Mouse (Mus musculus) kidney, adult 9 months (tissue): Measurements from ENCODE around the gene Tmc6.

Source experiments
- DNase-seq: peaks from one replicate; pipeline ENCODE4 v3.0.0; 2022

Gene Tmc6

DNA sequence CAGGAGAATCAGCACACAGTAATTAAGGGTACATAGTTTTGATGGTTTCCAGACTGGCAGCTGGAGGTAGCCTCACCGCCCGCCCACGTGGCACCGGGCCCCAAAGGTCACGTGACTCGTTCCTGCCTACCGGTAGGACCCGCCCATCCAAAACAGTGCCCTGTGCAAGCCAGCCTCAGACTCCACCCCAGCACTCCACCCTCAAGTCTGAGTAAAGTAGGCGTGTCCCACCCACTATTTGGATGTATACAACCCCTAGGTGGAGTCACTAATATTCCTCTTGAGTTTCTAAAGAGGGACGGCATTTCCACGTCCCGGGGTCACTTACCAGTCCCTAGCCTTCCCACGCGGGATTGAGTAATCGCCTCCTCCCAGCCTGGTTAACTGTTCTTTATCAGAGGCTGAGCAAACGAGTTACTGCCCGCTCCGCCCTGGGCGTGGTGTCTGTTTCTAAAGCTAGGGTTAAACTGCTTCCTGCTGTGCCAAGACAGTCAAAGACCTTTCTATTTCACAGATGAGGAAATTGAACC is 1.4 kb downstream of the Tmc6 start:
- DNase-seq: peak; percentile 97

GRCm38 (mm10) chr11:117780199-117780515 is 1.8 kb downstream of the Tmc6 start:
- no peak for DNase-seq

DNA sequence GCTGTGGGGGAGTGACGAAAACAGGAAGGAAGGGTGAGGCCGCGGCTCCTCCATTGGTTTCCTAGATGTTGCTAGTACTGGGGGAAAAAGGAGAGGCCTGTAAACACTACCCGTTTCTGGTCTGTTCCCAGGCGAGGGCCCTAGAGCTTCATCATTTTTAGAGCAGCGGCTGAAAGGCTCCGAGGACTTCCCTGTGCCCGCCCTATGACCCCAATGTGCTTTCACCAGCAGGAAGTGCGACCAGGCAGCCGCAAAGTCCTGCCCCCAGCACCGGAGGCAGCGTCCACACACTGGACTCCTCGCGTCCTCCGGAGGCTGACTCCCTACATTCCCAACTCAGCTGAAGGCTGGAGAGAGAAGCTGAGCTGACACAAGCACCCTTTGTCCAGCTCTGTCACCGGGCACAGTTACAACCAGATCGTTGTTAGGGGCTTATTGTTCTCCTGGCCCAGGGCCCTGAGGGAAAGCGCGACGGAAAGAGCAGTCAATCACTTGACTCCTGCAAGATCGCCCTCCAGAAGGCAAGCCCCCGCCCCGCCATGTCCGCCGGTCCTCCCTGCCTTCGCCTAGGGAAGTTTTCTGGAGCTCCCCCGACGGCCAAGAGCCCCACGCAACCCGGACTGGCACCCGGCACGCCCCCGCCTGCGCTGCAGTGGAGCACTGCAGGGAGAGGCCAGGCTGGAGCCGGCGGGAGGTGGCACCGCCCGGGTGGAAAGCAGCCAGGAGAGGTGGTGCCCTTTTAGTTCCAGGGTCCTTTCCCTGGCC is 2.4 kb downstream of the Tmc6 start:
- DNase-seq: peak; percentile 91

DNA sequence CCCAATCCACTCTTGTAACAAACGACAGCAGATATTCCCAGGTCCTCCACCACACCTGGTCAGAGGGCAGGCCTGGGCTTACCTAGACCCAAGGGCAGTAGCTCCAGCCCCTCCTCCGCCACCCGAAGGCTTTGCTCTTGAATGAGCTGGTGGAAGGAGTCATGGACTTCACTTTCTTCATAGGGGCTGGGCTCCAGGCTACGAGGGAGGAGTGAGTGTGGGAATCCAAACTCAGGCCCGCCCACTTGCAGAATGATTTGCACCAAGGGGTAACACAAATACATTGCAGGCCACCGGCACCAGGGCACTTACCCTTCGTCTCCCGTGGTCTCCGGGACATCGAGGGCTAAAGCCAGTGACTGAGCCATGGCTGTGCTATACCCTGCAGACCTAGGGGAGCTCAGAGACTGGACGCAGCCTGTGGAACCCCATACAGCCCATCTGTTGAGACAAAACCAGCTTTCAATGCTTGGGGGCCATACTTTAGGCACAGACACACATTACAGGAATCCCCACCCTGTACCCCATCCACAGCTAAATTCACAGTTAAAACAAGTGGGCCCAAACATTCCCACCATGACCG is 3.1 kb downstream of the Tmc6 start:
- peak; percentile 65 for DNase-seq

DNA sequence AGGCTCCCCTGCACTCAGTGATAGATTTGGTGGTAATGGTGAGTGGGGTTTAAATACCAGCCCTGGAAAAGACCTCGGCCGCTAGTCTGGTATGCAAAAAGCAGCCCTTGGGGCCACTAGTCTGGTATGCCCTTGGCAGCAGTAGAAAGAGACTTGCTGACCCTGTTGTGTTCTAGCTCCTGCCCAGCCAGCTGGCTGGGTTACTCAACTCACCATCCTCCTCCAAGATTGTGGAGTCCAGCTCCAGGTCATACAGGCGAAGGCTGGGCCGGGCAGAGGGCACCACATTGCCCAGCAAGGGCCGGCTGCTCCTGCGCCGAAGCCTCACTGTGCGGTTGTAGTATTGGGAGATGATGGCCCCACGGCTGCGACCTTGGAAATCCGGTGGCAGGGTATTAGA is 4.0 kb downstream of the Tmc6 start:
- peak; percentile 81 for DNase-seq

GRCm38 (mm10) chr11:117777111-117777510 is 4.9 kb downstream of the Tmc6 start:
- no peak for DNase-seq

DNA sequence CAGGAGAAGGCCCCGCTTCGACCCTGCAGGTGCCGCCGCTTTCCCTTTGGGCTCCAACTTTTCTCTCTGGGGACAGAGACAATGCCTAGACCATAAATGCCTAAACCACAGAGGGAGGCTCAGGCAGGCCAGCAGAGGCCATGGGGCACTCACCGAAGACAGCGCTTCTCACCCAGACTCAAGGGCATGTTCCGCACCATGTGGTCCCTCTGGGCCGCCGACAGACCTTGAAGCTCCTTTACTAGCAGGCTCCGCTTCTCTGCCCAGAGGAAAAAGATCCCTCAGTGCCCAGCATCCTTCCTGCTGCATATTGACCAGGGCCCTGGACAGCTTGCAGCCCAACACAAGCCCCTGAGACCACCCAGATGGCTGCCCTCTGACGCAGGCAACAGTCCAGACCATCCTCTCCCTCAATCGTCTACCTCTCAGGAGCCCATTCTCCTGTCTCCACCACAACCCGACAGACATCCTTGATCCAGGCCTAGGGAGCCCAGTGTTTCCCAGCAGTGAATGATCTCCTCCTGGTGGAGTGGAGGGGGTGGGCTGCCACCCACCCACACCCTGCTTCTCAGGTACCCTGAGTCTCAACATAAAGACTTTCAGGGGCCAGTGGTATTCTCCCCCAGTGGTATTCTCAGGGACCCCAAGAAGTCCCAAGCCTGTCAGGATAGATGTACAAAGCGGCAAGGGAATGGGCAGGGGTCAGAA is 5.8 kb downstream of the Tmc6 start:
- no peak for DNase-seq

DNA sequence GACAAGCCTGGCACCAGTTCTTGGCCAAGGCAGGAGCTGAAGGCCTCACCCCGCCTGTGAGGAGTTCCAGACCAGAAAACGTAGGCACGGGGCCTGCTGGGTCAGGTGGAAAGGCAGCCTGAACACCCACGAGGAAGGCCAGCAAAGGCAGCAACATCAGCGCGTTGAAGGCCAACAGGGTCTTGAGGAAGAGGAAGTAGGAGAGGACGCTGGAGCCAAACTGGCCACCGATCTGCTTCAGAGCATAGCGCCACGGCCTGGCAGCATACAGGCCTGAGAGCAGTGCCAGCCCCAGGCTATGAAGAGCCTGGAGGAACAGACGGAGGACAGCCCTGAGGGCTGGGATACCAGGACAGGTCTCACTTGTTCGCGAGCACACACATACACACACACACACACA is 6.5 kb downstream of the Tmc6 start:
- DNase-seq: no peak

DNA sequence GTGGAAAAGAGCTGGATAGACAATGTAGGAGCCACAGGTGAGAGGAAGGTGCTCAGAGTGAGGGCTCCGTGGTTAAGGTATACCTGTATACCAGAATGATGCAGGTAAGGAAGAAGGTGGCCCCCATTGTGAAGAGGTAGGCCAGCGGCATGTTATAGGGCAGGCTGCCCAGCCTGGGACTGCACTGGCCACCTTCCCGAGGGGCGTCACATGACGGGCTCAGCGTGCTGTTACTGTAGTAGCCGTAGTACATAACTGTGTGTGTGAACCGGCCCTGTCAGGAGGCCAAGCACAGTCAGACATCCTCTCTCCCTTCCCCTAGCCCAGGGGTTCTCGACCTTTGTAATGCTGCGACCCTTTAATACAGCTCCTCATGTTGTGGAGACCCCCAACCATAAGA is 7.1 kb downstream of the Tmc6 start:
- no peak for DNase-seq

GRCm38 (mm10) chr11:117772352-117772751 is 9.6 kb downstream of the Tmc6 start:
- no peak for DNase-seq

- no peak for DNase-seq
Measured at GRCm38 (mm10) chr11:117770407-117770806, 11.6 kb downstream of the Tmc6 start.

- no peak for DNase-seq
Measured at GRCm38 (mm10) chr11:117769683-117770047, 12.3 kb downstream of the Tmc6 start.

- DNase-seq: no peak
Measured at GRCm38 (mm10) chr11:117768725-117769682, 13.0 kb downstream of the Tmc6 start.

DNA sequence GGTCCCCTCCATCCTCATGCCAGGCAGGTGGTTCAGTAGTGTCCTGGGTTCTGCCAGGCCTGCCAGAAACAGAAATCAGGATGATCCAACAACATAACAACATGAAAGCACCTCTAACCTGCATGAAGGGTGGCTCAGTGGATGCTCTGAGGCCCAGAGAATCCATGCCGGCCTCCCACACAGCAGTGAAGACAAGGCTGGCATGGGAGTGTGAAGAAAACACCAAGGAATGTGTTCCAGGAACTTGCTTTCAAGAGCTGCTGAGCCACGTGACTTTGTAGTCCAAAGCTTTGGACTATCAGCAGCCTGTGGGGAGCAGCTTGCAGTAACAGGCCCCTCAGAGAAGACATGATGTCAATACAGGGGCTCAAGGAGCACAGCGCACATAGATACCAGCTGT is 15.7 kb downstream of the Tmc6 start:
- DNase-seq: no peak

DNA sequence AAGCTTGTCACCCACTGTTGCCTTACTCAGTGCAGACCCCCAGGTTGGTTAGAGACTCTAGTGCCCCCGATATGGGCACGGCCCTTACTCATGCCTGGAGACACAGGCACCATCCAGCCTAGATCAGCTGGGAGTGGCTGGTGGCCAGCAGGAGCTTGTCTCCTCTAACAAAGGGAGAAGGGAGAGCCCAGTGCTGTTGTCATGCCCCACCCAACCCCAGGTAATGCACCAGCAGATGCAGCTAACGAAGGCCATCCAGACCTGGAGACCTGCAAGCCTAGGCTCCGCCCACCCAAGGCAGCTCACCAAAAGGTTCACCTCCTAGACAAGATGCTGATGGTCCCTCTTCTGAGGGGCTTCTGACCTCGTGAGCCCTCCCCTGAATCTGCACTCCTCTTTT is 16.6 kb downstream of the Tmc6 start:
- no peak for DNase-seq

GRCm38 (mm10) chr11:117764319-117764718 is 17.7 kb downstream of the Tmc6 start:
- DNase-seq: no peak

DNA sequence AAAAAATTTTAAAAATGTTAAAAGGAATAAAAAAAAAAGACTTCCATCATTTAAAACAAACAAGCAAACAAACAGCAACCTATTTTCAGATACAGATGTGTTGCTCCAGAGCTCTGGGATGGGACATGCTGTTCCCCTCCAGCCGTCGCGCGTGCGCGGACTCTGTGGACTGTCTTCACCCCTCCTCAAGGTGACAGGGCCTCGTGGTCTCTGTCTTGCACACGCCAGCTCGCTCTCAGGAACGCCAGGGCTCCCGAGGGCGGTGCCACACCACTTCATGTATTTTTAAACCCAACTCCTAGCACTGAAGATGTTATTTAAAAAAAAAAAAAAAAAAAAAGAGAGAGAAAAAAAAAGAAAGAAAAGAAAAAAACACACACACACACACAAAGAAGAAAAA is 19.8 kb downstream of the Tmc6 start:
- no peak for DNase-seq

DNA sequence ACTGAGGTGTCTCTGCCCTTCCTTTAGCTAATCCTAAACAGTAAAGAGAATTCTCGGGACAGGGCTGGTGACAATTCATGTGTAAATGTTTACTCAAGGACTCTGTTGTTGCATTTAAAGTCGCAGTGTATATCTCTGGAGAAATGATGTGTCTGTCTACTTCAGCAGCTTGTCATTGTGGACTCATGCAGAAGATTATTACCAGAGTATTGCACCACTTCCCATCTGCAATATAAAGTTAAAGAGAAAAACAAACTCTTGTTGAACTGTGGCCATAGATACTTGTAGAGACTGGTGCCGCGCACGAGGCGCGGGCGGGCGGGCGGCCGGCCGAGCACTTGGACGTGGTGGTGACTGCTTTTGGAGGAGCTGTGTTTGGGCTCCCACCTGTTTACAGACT is 20.2 kb downstream of the Tmc6 start:
- DNase-seq: no peak

GRCm38 (mm10) chr11:117760374-117761119 is 21.5 kb downstream of the Tmc6 start:
- DNase-seq: peak; percentile 65

GRCm38 (mm10) chr11:117759267-117759666 is 22.7 kb downstream of the Tmc6 start:
- DNase-seq: no peak

GRCm38 (mm10) chr11:117755891-117756290 is 26.1 kb downstream of the Tmc6 start:
- no peak for DNase-seq

DNA sequence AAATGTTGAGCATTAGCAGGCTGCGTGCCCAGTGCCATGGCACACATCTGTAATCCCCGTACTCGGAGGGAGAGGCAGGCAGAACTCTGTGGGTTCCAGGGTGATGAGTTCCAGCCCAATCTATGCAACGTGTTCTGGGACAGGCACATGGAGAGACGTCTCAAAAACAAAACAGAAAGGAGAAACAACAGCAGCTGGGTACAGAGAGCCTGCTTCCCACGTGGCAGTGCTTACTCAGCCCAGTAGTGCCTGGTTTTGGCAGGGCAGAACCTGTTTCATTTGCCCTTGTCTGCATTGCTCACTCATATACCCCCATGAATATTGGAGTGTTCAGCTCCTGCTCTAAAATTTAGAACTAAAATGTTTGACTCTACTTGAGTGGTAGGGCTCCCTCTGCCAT is 30.5 kb downstream of the Tmc6 start:
- peak; percentile 41 for DNase-seq
